In genomic region chr1:68047139-68047538, GRCm38 (mm10) we compare ENCODE assay signal across 9 mouse cellular contexts.
A peak's percentile ranks its signal among the peaks of the same experiment; 100 is the strongest.
DNase-seq lines count a peak whose midpoint lies in the region; ATAC-seq lines count a peak whose summit lies in the region.
"Had no signal": no experiment of that assay in that cellular context is flagged by ENCODE, and none has a peak within 500 bp of the region (broad histone marks: within the 10 kb centered on the region; RNA-seq: fewer than 3 reads in every experiment).

No protein-coding gene starts in this region.

- WGBS in heart, embryonic 15.5 days: 11% methylated on average over 5 of the region's 5 CpGs
- 20% methylated on average over 5 of the region's 5 CpGs for WGBS in intestine, embryonic 14.5 days
- 6% methylated on average over 5 of the region's 5 CpGs for WGBS in neural tube, embryonic 11.5 days

- H3K9ac ChIP-seq in heart, embryonic 15.5 days: no peak overlapping the region
- H3K9ac ChIP-seq in intestine, embryonic 14.5 days (ENCODE audit: low read length): no peak overlapping the region
- H3K9ac ChIP-seq in neural tube, embryonic 11.5 days (ENCODE audit: low read length): no peak overlapping the region

- no peaks in the 10 kb centered on the region for H3K27me3 ChIP-seq in heart, embryonic 15.5 days
- no peaks in the 10 kb centered on the region for H3K27me3 ChIP-seq in intestine, embryonic 14.5 days (replicated peaks; ENCODE audit: control insufficient read depth, insufficient read depth, low read length)
- H3K27me3 ChIP-seq in neural tube, embryonic 11.5 days (ENCODE audit: control insufficient read depth, insufficient read depth, low read length): no peaks in the 10 kb centered on the region

- 0 out of 2 replicates have a peak, but pooled peaks cover 5% of the 10 kb centered on the region for H3K4me1 ChIP-seq in heart, embryonic 15.5 days (replicated peaks)
- no peaks in the 10 kb centered on the region for H3K4me1 ChIP-seq in intestine, embryonic 14.5 days (replicated peaks; ENCODE audit: control insufficient read depth, insufficient read depth, low read length)
- peaks cover 4% of the 10 kb centered on the region; the same call in 1 of the 2 replicates for H3K4me1 ChIP-seq in neural tube, embryonic 11.5 days (ENCODE audit: control insufficient read depth, insufficient read depth, low read length)

- no peaks in the 10 kb centered on the region for H3K9me3 ChIP-seq in heart, embryonic 15.5 days (replicated peaks)
- H3K9me3 ChIP-seq in intestine, embryonic 14.5 days (ENCODE audit: control insufficient read depth, low read length): no peaks in the 10 kb centered on the region
- H3K9me3 ChIP-seq in neural tube, embryonic 11.5 days (ENCODE audit: control insufficient read depth, low read length): no peaks in the 10 kb centered on the region

- no peak overlapping the region for H3K27ac ChIP-seq in heart, embryonic 15.5 days
- H3K27ac ChIP-seq in intestine, embryonic 14.5 days (ENCODE audit: low read depth): no peak overlapping the region
- peak overlapping the region; percentile 49; the same call in 1 of the 2 replicates for H3K27ac ChIP-seq in neural tube, embryonic 11.5 days (ENCODE audit: low read depth, low read length)

- H3K4me3 ChIP-seq in heart, embryonic 15.5 days: peak overlapping the region; percentile 46
- H3K4me3 ChIP-seq in intestine, embryonic 14.5 days (ENCODE audit: low read depth, low read length): no peak overlapping the region
- no peak overlapping the region for H3K4me3 ChIP-seq in neural tube, embryonic 11.5 days (ENCODE audit: low read depth, low read length)

- no peak for DNase-seq in heart, postnatal 14 days
- peak; percentile 61 for DNase-seq in embryo, embryonic 9.5 days (ENCODE audit: extremely low spot score)
- DNase-seq in intestine, embryonic 14.5 days (ENCODE audit: low spot score): no peak
- peak; percentile 55 for DNase-seq in neural tube, embryonic 11.5 days (ENCODE audit: low spot score)
- DNase-seq in adrenal gland, postnatal 36 days: no peak
- DNase-seq in MN1 (ENCODE audit: low spot score): no peak
- DNase-seq in thymus, postnatal 14 days: no peak
- DNase-seq: kidney, postnatal 25 days had no signal

- H3K36me3 ChIP-seq in heart, embryonic 15.5 days: no peaks in the 10 kb centered on the region
- no peaks in the 10 kb centered on the region for H3K36me3 ChIP-seq in intestine, embryonic 14.5 days (ENCODE audit: control insufficient read depth, insufficient read depth, low read length)
- H3K36me3 ChIP-seq in neural tube, embryonic 11.5 days (ENCODE audit: control insufficient read depth, insufficient read depth, low read length): no peaks in the 10 kb centered on the region

- intact Hi-C loops in heart, postnatal 14 days (cut with DNase I): no loop called here

- no peak for ATAC-seq in heart, embryonic 15.5 days (replicated peaks; ENCODE audit: insufficient number of reproducible peaks, insufficient read depth, low FRiP score, low read depth)
- no peak for ATAC-seq in intestine, embryonic 14.5 days (replicated peaks; ENCODE audit: low FRiP score, low TSS enrichment, low read depth)
- peak; percentile 77 for ATAC-seq in neural tube, embryonic 11.5 days (ENCODE audit: insufficient read depth, low FRiP score, low TSS enrichment)

- H3K4me2 ChIP-seq in heart, embryonic 15.5 days: peak overlapping the region; percentile 57
- peak overlapping the region; percentile 42 for H3K4me2 ChIP-seq in intestine, embryonic 14.5 days (ENCODE audit: low read length)
- peak overlapping the region; percentile 21 for H3K4me2 ChIP-seq in neural tube, embryonic 11.5 days (ENCODE audit: low read depth)

Comparison
In these comparisons a context has a peak if more than half of its experiments do, and no peak if none do; other contexts are left out.
1. DNase-seq: peak in embryo, embryonic 9.5 days (single experiment) and neural tube, embryonic 11.5 days (single experiment); none in heart, postnatal 14 days (0 of 2), intestine, embryonic 14.5 days (single experiment), adrenal gland, postnatal 36 days (0 of 2), MN1 (single experiment) and thymus, postnatal 14 days (single experiment).
2. Peak in every context shown above with its lines, with median percentiles within 50 percentile points of each other: H3K4me2 ChIP-seq.